Mouse (Mus musculus): ENCODE results near the gene Pgam2.

DNA sequence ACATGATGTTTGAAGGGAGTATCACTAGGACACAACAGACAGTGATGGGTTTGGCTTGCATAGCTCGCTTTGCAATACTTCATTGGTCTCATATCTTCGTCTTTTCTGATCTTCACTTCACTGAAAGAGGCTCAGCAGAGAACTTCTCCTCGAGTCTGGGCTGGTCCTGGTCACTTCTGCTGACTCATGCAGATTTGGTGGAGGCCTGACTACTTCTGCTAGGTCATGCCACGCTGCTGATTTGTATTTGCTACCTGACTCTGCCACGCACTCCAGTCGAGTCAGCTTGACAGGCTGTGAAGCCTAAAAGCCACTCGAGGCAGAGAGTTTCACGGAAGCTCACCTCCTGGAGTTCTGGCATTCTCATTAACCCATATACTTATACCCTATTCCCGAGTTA is 4.4 kb upstream of the Pgam2 start:
- no peak for TF ChIP-seq FLI1 (IDR thresholded peaks at IDR 0.05; ENCODE audit: low read length)
- no peak for TF ChIP-seq GATA1 (IDR thresholded peaks at IDR 0.05; ENCODE audit: borderline replicate concordance, low read length)
